Mouse (Mus musculus) ovary, postnatal 36 days (tissue): ENCODE measurements around the gene Nlrp9b.
"Not testable (repeated sequence)": the region's sequence is repeated elsewhere in the genome, so short reads cannot be mapped to it uniquely, and the experiment has no call there.

Experiments
- DNase-seq: peaks from one replicate; pipeline ENCODE4 v3.0.0; 2022; ENCODE audit warnings: low spot score, mixed read lengths

The Nlrp9b gene

GRCm38 (mm10) chr7:19991165-19991564, at the start of gene Nlrp9b:
Gene Nlrp9b (plus strand): TSS chr7:19991465.
- DNase-seq = not testable (repeated sequence)

GRCm38 (mm10) chr7:19944709-19945108, 46.6 kb upstream of the Nlrp9b start:
- DNase-seq = no peak

GRCm38 (mm10) chr7:19945201-19945600, 46.1 kb upstream of the Nlrp9b start:
- DNase-seq = no peak

GRCm38 (mm10) chr7:19945821-19946515, 45.3 kb upstream of the Nlrp9b start:
- DNase-seq = no peak

- no peak for DNase-seq
Observed at GRCm38 (mm10) chr7:19948956-19949355, 42.3 kb upstream of the Nlrp9b start.

- DNase-seq = no peak
Observed at GRCm38 (mm10) chr7:19949996-19950395, 41.3 kb upstream of the Nlrp9b start.

GRCm38 (mm10) chr7:19950589-19950988, 40.7 kb upstream of the Nlrp9b start, which contains the start of gene Igsf23:
Gene Igsf23 (minus strand): TSS chr7:19950756.
- DNase-seq = no peak

- no peak for DNase-seq
Observed at GRCm38 (mm10) chr7:19952320-19952986, 38.8 kb upstream of the Nlrp9b start.

- DNase-seq = no peak
Observed at GRCm38 (mm10) chr7:19953054-19953453, 38.2 kb upstream of the Nlrp9b start.

- DNase-seq = no peak
Observed at GRCm38 (mm10) chr7:19955861-19956260, 35.4 kb upstream of the Nlrp9b start.

- DNase-seq = peak; percentile 77
Observed at GRCm38 (mm10) chr7:19956341-19956781, 34.9 kb upstream of the Nlrp9b start.

- no peak for DNase-seq
Observed at GRCm38 (mm10) chr7:19962423-19962822, 28.8 kb upstream of the Nlrp9b start.

- no peak for DNase-seq
Observed at GRCm38 (mm10) chr7:19964985-19965579, 26.2 kb upstream of the Nlrp9b start, which contains the start of gene Ceacam20. Gene Ceacam20 (plus strand): TSS chr7:19965412.

- DNase-seq = no peak
Observed at GRCm38 (mm10) chr7:19969106-19969505, 22.2 kb upstream of the Nlrp9b start.

GRCm38 (mm10) chr7:19969541-19970090, 21.6 kb upstream of the Nlrp9b start:
- no peak for DNase-seq

- no peak for DNase-seq
Observed at GRCm38 (mm10) chr7:19970196-19970595, 21.1 kb upstream of the Nlrp9b start.

- DNase-seq = no peak
Observed at GRCm38 (mm10) chr7:19971516-19971915, 19.7 kb upstream of the Nlrp9b start.

- DNase-seq = not testable (repeated sequence)
Observed at GRCm38 (mm10) chr7:19996721-19997120, 5.5 kb downstream of the Nlrp9b start.

GRCm38 (mm10) chr7:20009987-20010386, 18.7 kb downstream of the Nlrp9b start:
- no peak for DNase-seq

GRCm38 (mm10) chr7:20064100-20064499, 72.8 kb downstream of the Nlrp9b start:
- not testable (repeated sequence) for DNase-seq

- DNase-seq = not testable (repeated sequence)
Observed at GRCm38 (mm10) chr7:20078118-20078517, 86.9 kb downstream of the Nlrp9b start.

GRCm38 (mm10) chr7:20099380-20099779, 108.1 kb downstream of the Nlrp9b start, which contains the start of gene Vmn1r91:
Gene Vmn1r91 (plus strand): TSS chr7:20099680.
- not testable (repeated sequence) for DNase-seq
